Mouse (Mus musculus) urinary bladder, adult 2 months (tissue): Measurements from ENCODE around the gene Cyp2c68. TPM values are rescaled to one million over a fixed set of nuclear protein-coding genes. Genes with fewer than 3 reads are reported as not detected.
"Not testable (repeated sequence)": the region's sequence is repeated elsewhere in the genome, so short reads cannot be mapped to it uniquely, and the experiment has no call there.

ENCODE experiments used
- DNase-seq: peaks from one replicate; pipeline ENCODE4 v3.0.0; 2022; ENCODE audit warnings: low spot score
- polyA plus RNA-seq: library from polyadenylated mRNA; depleted of rRNA; stranded (reverse); fragments of >200 nt; gene quantifications from 2 replicates; pipeline ENCODE4 v1.2.3, GENCODE M21; 2012; rRNA removed

Gene Cyp2c68
- polyA plus RNA-seq: not detected in 2 replicates

GRCm38 (mm10) chr19:39740920-39741319 lies at the start of gene Cyp2c68:
Cyp2c68 (minus strand) TSS chr19:39741054.
- DNase-seq: no peak

- not testable (repeated sequence) for DNase-seq
These were observed 44.6 kb upstream of the Cyp2c68 start for GRCm38 (mm10) chr19:39785458-39785857.

GRCm38 (mm10) chr19:39745357-39745756 lies 4.5 kb upstream of the Cyp2c68 start:
- no peak for DNase-seq

GRCm38 (mm10) chr19:39744361-39744760 lies 3.5 kb upstream of the Cyp2c68 start:
- DNase-seq: not testable (repeated sequence)

- not testable (repeated sequence) for DNase-seq
These were observed 29.7 kb downstream of the Cyp2c68 start for GRCm38 (mm10) chr19:39711116-39711515.

GRCm38 (mm10) chr19:39665650-39666049 lies 75.2 kb downstream of the Cyp2c68 start:
- DNase-seq: not testable (repeated sequence)

- DNase-seq: no peak
These were observed 88.5 kb downstream of the Cyp2c68 start for GRCm38 (mm10) chr19:39652381-39652780.

GRCm38 (mm10) chr19:39648938-39649337 lies 91.9 kb downstream of the Cyp2c68 start, which contains the start of gene Cyp2c67:
Cyp2c67 (minus strand) TSS chr19:39649051.
- DNase-seq: no peak

- DNase-seq: no peak
These were observed 93.3 kb downstream of the Cyp2c68 start for GRCm38 (mm10) chr19:39647519-39647918.

GRCm38 (mm10) chr19:39644551-39644950 lies 96.3 kb downstream of the Cyp2c68 start:
- DNase-seq: not testable (repeated sequence)

Other genes with a start within 250 kb of the Cyp2c68 start
- not detected in 2 replicates for gene Cyp2c39, start 230.2 kb downstream of the Cyp2c68 start, polyA plus RNA-seq
- gene Cyp2c67, start 92.0 kb downstream of the Cyp2c68 start, polyA plus RNA-seq: not detected in 2 replicates
- gene Cyp2c40, start 71.8 kb upstream of the Cyp2c68 start, polyA plus RNA-seq: not detected in 2 replicates
- gene Cyp2c69, start 145.7 kb upstream of the Cyp2c68 start, polyA plus RNA-seq: not detected in 2 replicates